Mouse (Mus musculus) heart, embryonic 10.5 days (tissue): ENCODE results near the gene Mrm3. TPM values are rescaled to one million over a fixed set of nuclear protein-coding genes. Genes with fewer than 3 reads are reported as not detected.
A peak's percentile ranks its signal among the peaks of the same experiment; 100 is the strongest.

Source experiments
- DNase-seq: peaks from one replicate; pipeline ENCODE4 v3.0.0-alpha.2; 2017; ENCODE audit warnings: low spot score
- H3K27ac ChIP-seq: fragments of 300-500 bp; sonication (generic); 2 replicates; pipeline ENCODE4 v1.5.1; 2016; ENCODE audit warnings: mild to moderate bottlenecking
- H3K27me3 ChIP-seq: fragments of 300-500 bp; sonication (generic); 2 replicates; pipeline ENCODE4 v1.6.1; 2016; ENCODE audit warnings: mild to moderate bottlenecking; ENCODE audit not compliant: poor library complexity, insufficient read depth, severe bottlenecking
- H3K36me3 ChIP-seq: fragments of 300-500 bp; sonication (generic); 2 replicates; pipeline ENCODE4 v1.6.1; 2016; ENCODE audit warnings: mild to moderate bottlenecking, moderate library complexity
- H3K4me1 ChIP-seq: fragments of 300-500 bp; sonication (generic); 2 replicates; pipeline ENCODE4 v1.6.1; 2016; ENCODE audit warnings: mild to moderate bottlenecking
- H3K4me3 ChIP-seq: fragments of 300-500 bp; sonication (generic); 2 replicates; pipeline ENCODE4 v1.5.1; 2016; ENCODE audit warnings: mild to moderate bottlenecking, moderate library complexity
- H3K9me3 ChIP-seq: fragments of 300-500 bp; sonication (generic); 2 replicates; pipeline ENCODE4 v1.6.1; 2016; ENCODE audit warnings: mild to moderate bottlenecking, moderate library complexity
- WGBS: fragments of 180-500 bp; shearing (Covaris S2); methylation state at CpG from one replicate; pipeline ENCODE4 v1.1.7; 2016; 5-methylcytosine and 5-hydroxymethylcytosine counted together
- polyA plus RNA-seq: library from polyadenylated mRNA; unstranded; fragments of >200 nt; fragmentation: Nextera tagmentation; extraction: Ambion mirVana; gene quantifications from 2 replicates; pipeline ENCODE4 v1.2.1, GENCODE M21; 2016

Mrm3 gene
- polyA plus RNA-seq, 1 experiment from 2014 or later, result 29.1 TPM

GRCm38 (mm10) chr11:76217390-76217800, 26.1 kb upstream of the Mrm3 start, which contains the start of the genes Dbil5 and Gemin4:
Gene Dbil5 (plus strand): TSS chr11:76217608.
Gene Gemin4 (minus strand): TSS chr11:76217664.
- peaks cover 52% of the 10 kb centered on the region for H3K36me3 ChIP-seq
- H3K27me3 ChIP-seq, result no peaks in the 10 kb centered on the region
- H3K9me3 ChIP-seq, result no peaks in the 10 kb centered on the region
- H3K27ac ChIP-seq, result peak within 1 kb of the TSS; percentile 98
- DNase-seq, result peak; percentile 99
- H3K4me1 ChIP-seq, result peaks cover 14% of the 10 kb centered on the region
- peak within 1 kb of the TSS; percentile 90 for H3K4me3 ChIP-seq
- 2% methylated on average over 32 of the region's 35 CpGs for WGBS

GRCm38 (mm10) chr11:76224631-76225030, 18.9 kb upstream of the Mrm3 start:
- 90% methylated on average over 5 of the region's 5 CpGs for WGBS
- peak; percentile 9 for DNase-seq
- no peak overlapping the region for H3K4me3 ChIP-seq
- H3K27ac ChIP-seq, result no peak overlapping the region
- no peaks in the 10 kb centered on the region for H3K4me1 ChIP-seq
- H3K36me3 ChIP-seq, result peaks cover 58% of the 10 kb centered on the region
- H3K9me3 ChIP-seq, result no peaks in the 10 kb centered on the region
- no peaks in the 10 kb centered on the region for H3K27me3 ChIP-seq

DNA sequence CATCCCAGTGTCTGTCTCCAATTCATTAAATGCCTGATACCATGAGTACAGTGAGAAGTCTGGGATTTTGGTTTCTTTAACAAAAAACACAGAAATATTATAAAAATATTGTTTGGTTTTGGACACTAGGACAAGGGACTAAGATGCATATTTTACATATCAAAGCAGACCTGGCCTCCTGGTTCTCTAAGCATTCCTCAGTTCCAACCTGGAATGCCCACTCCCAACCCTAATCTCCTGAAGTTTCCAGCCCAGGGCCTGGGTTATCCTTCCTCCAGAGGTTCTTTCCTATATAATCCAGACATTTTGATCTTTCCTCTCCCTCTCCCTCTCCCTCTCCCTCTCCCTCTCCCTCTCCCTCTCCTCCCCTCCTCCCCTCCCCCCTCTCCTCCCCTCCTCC, 18.5 kb upstream of the Mrm3 start:
- DNase-seq, result no peak
- H3K27ac ChIP-seq, result no peak overlapping the region
- H3K27me3 ChIP-seq, result no peaks in the 10 kb centered on the region
- no peak overlapping the region for H3K4me3 ChIP-seq
- H3K36me3 ChIP-seq, result peaks cover 55% of the 10 kb centered on the region
- no peaks in the 10 kb centered on the region for H3K9me3 ChIP-seq
- H3K4me1 ChIP-seq, result no peaks in the 10 kb centered on the region

DNA sequence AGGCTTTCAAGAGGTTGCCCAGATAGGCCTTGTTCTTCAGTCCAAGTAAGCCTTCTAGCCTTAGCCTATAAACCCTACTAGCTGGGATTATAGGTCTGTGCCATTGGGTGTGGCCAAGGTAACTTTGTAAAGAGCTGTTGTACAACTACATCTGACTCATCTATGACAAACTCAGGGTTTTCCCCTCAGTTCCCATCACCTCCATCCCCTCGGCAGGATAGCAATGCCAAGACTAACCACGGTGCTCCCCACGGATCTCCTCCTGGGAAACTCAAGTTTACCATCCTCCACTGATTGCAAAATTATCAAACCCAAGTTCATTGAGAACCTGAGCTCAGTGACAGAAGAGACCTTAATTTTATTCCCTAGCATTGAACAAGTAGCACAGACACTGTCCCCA, 7.4 kb upstream of the Mrm3 start:
- peak; percentile 20 for DNase-seq
- 86% methylated on average over 3 of the region's 3 CpGs for WGBS
- no peaks in the 10 kb centered on the region for H3K27me3 ChIP-seq
- no peaks in the 10 kb centered on the region for H3K4me1 ChIP-seq
- H3K9me3 ChIP-seq, result no peaks in the 10 kb centered on the region
- peaks cover 77% of the 10 kb centered on the region for H3K36me3 ChIP-seq
- H3K4me3 ChIP-seq, result no peak overlapping the region
- H3K27ac ChIP-seq, result no peak overlapping the region

- Histone ChIP-seq H3K27ac (no peak overlapping the region), H3K36me3 (peaks cover 42% of the 10 kb centered on the region)
- 90% methylated on average over 2 of the region's 2 CpGs for WGBS
Observed at GRCm38 (mm10) chr11:76239750-76240149, 3.8 kb upstream of the Mrm3 start.

DNA sequence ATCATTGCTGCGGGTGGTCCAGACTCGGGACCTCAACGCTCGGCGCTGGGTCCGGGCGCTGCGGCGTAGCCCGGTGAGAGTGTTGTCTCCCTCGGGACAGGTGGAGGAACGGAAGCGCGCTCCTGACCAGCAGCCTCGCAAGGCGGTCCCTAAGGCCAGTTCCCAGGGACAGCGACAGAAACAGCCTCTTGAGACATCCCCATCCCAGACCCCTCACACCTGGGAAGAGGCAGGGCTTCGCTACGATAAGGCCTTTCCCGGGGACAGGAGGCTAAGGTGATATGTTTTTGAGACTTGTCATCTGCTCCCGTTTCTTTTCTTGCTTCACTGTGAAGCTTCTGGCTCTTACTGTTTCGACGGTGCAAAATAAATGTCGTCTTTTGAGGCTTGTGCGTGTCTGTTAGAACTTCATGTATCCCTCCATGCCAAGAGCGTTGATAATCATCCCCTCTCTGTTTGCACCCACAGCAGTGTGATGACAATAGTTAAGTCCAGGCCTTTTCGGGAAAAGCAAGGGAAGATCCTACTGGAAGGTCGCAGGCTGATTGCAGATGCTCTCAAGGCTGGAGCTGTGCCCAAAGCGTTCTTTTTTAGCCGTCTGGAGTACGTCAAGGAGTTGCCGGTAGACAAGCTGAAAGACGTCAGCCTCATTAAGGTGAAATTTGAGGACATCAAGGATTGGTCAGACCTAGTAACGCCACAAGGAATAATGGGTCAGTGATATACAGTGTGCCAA, 464 bp downstream of the Mrm3 start:
- Histone ChIP-seq H3K27ac (peak overlapping the region; percentile 94), H3K36me3 (peaks cover 35% of the 10 kb centered on the region), H3K4me1 (peaks cover 16% of the 10 kb centered on the region), H3K4me3 (peak overlapping the region; percentile 95), H3K9me3 (no peaks in the 10 kb centered on the region), H3K27me3 (no peaks in the 10 kb centered on the region)
- DNase-seq, result peak; percentile 70
- WGBS, result 2% methylated on average over 34 of the region's 34 CpGs

More at GRCm38 (mm10) chr11:76239750-76240149, 3.8 kb upstream of the Mrm3 start:
- peaks cover 16% of the 10 kb centered on the region for H3K4me1 ChIP-seq
- H3K4me3 ChIP-seq, result no peak overlapping the region
- H3K27me3 ChIP-seq, result no peaks in the 10 kb centered on the region
- no peaks in the 10 kb centered on the region for H3K9me3 ChIP-seq
- DNase-seq, result no peak

DNA sequence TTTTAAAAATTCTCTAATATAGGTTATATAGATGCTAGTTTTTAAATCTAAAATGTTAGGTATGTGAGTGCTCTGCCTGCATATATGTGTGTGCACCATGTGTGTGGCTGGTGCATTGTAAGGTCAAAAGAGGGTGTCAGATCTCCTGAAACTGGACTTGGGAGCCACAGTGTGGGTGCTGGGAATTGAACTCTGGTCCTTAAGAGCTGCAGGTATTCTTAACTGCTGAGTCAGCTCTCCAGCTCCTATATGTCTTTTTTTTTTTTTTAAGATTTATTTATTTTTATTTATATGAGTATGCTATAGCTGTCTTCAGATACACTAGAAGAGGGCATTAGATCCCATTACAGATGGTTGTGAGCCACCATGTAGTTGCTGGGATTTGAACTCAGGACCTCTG, 2.9 kb downstream of the Mrm3 start:
- peaks cover 41% of the 10 kb centered on the region for H3K36me3 ChIP-seq
- no peak for DNase-seq

DNA sequence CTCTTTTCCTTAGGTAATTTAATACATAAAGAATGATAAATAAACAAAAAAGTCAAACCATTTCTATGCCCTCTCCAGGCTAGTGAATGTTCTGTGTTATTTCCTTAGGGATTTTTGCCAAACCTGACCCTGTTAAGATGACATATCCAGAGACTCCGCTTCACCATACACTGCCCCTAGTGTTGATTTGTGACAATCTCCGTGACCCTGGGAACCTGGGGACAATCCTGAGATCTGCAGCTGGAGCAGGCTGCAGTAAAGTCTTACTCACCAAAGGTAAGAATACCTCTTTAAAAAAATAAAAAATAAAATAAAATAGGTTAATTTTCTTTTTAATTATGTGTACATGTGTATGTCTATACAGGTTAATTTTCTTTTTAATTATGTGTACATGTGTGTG, 3.7 kb downstream of the Mrm3 start:
- Histone ChIP-seq H3K27me3 (no peaks in the 10 kb centered on the region), H3K9me3 (no peaks in the 10 kb centered on the region), H3K27ac (no peak overlapping the region), H3K36me3 (peaks cover 41% of the 10 kb centered on the region), H3K4me3 (no peak overlapping the region), H3K4me1 (peaks cover 14% of the 10 kb centered on the region)
- WGBS, result 59% methylated on average over 2 of the region's 2 CpGs
- peak; percentile 7 for DNase-seq

More for the DNA sequence above, 2.9 kb downstream of the Mrm3 start:
- Histone ChIP-seq H3K4me3 (no peak overlapping the region), H3K27me3 (no peaks in the 10 kb centered on the region), H3K27ac (no peak overlapping the region), H3K4me1 (peaks cover 16% of the 10 kb centered on the region), H3K9me3 (no peaks in the 10 kb centered on the region)

GRCm38 (mm10) chr11:76252036-76252435, 8.5 kb downstream of the Mrm3 start:
- Histone ChIP-seq H3K27me3 (no peaks in the 10 kb centered on the region), H3K9me3 (no peaks in the 10 kb centered on the region), H3K27ac (no peak overlapping the region), H3K4me3 (no peak overlapping the region), H3K36me3 (peaks cover 40% of the 10 kb centered on the region), H3K4me1 (peaks cover 9% of the 10 kb centered on the region; the same call in 1 of the 2 replicates)
- DNase-seq, result no peak
- 54% methylated on average over 3 of the region's 3 CpGs for WGBS

DNA sequence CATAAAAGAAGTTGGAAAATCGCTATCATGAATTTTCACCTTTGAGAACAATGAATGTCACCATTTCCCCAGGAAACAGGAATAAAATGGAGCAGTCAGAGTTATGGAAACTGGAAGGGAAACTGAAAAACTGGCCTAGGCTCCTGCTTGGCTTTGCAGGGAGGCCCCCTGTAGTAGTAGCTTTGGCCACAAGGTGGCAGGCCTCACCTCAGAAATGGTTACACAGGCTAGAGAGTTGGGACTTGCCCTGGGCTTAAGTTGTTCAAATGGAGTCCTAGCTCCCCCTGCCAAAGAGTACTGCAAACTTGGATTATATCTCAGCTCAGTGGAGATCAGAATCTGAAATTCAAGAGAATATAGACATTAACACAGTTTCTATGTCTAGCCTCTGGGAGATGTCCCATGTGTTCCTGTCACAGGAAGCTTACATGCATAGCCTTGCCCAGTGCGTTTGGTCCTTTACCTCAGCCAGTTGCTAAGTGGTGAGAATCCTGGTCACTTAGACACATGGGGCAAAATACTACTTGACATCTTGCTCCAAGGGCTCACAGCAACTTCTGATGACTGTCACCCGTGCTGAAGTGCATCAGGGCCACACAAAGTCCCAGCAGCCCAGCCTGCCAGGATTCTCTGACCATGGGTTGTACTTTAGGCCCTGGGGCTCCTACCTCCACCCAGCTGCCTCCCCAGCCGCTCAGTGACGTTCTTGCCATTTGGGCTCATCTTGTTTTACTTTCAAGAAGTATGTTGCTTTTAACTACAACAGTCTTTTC, 9.8 kb downstream of the Mrm3 start:
- WGBS, result 40% methylated on average over 5 of the region's 5 CpGs
- no peak overlapping the region for H3K4me3 ChIP-seq
- DNase-seq, result peak; percentile 86
- no peaks in the 10 kb centered on the region for H3K27me3 ChIP-seq
- H3K4me1 ChIP-seq, result peaks cover 9% of the 10 kb centered on the region; the same call in 1 of the 2 replicates
- no peak overlapping the region for H3K27ac ChIP-seq
- peaks cover 44% of the 10 kb centered on the region for H3K36me3 ChIP-seq
- H3K9me3 ChIP-seq, result no peaks in the 10 kb centered on the region

GRCm38 (mm10) chr11:76253918-76254264, 10.4 kb downstream of the Mrm3 start:
- WGBS, result 73% methylated on average over 4 of the region's 4 CpGs
- H3K27ac ChIP-seq, result no peak overlapping the region

GRCm38 (mm10) chr11:76255431-76256001, 12.0 kb downstream of the Mrm3 start:
- H3K27ac ChIP-seq, result no peak overlapping the region
- DNase-seq, result no peak
- H3K4me3 ChIP-seq, result no peak overlapping the region
- H3K27me3 ChIP-seq, result no peaks in the 10 kb centered on the region
- H3K9me3 ChIP-seq, result no peaks in the 10 kb centered on the region
- 85% methylated on average over 4 of the region's 4 CpGs for WGBS
- peaks cover 32% of the 10 kb centered on the region for H3K36me3 ChIP-seq
- H3K4me1 ChIP-seq, result peaks cover 14% of the 10 kb centered on the region

More at GRCm38 (mm10) chr11:76253918-76254264, 10.4 kb downstream of the Mrm3 start:
- Histone ChIP-seq H3K36me3 (peaks cover 40% of the 10 kb centered on the region), H3K4me3 (no peak overlapping the region), H3K4me1 (peaks cover 9% of the 10 kb centered on the region; the same call in 1 of the 2 replicates), H3K27me3 (no peaks in the 10 kb centered on the region), H3K9me3 (no peaks in the 10 kb centered on the region)
- DNase-seq, result no peak

GRCm38 (mm10) chr11:76256129-76256528, 12.6 kb downstream of the Mrm3 start:
- no peak overlapping the region for H3K27ac ChIP-seq
- no peak for DNase-seq
- 50% methylated on average over 5 of the region's 5 CpGs for WGBS
- H3K4me3 ChIP-seq, result no peak overlapping the region
- peaks cover 32% of the 10 kb centered on the region for H3K36me3 ChIP-seq
- H3K9me3 ChIP-seq, result no peaks in the 10 kb centered on the region
- peaks cover 20% of the 10 kb centered on the region for H3K4me1 ChIP-seq
- no peaks in the 10 kb centered on the region for H3K27me3 ChIP-seq
